Mouse (Mus musculus) cerebellum, adult 9-10 months (tissue): ENCODE data around the gene Mfsd6.
"Not testable (repeated sequence)": the region's sequence is repeated elsewhere in the genome, so short reads cannot be mapped to it uniquely, and the experiment has no call there.

Experiments used
- DNase-seq: peaks from one replicate; pipeline ENCODE4 v3.0.0; 2022

Gene Mfsd6

DNA sequence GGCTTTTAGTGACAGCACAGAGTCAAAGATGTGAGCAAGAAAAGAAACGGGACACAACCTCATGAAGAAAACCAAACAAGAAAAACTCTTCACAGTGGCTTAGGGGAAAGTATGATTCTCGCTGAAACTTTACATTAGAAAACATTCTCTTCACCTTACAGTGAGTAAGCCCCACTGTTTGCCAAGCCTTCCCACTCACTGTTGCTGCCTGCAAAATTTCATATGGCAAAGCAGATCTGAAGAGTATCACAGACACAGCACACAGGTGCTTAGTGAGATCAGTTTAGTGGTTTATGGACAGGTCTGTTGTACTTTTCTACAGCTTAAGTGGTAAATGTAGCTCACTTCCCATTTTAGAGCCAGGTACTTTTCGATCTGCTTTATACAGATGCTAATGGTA, 20.2 kb downstream of the Mfsd6 start:
- DNase-seq = no peak

DNA sequence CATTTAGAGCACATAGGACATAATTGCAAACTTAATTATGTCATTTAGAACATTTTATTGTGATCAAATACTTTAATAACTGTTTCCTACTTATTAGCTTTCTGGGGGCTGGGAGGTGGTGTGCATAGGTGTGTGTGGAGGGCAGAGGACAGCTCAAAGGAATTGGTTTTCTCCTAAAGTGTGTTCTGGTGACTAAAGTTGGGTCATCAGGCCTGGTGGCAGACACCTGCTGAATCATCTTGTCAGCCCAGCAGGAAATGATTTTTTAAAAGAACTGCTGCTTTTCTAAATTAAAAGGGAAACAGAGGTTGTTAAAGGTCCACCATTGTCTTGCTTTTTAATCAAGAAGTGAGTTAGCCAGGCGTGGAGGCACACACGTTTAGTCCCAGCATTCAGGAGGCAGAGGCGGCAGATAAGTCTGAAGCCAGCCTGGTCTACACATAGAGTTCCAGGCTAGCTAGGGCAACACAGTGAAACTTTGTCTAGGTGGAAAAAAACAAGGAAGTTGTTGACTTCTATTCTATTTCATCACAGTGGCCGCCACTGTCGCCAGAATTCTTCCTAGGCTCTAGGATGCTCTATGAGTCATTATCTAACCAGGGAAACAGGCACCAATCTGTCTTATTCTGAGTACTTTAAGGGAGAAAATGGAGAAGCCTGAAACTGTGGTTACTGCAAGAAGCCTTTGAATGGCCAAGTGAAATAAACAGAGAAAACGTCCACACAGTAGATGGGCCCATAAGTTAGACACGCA, 24.3 kb downstream of the Mfsd6 start:
- no peak for DNase-seq

DNA sequence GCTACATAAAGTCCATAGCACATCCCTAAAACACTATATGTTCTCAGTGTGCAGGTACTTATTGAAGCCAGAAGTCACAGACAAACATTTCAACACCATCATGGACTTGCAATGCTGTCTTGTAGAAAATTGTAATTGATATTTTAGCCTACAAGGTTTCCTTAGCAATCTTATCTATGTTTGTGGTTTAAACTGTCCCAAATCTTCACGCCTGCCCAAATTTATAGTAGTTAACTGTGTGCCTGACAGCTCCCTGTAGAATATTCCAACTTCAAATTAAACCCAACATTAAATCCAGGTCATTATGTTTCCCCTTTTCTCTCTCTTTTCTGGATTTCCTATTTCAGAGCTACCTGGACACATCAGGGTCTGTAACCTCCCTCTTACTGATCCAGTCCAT, 25.3 kb downstream of the Mfsd6 start:
- DNase-seq = no peak

DNA sequence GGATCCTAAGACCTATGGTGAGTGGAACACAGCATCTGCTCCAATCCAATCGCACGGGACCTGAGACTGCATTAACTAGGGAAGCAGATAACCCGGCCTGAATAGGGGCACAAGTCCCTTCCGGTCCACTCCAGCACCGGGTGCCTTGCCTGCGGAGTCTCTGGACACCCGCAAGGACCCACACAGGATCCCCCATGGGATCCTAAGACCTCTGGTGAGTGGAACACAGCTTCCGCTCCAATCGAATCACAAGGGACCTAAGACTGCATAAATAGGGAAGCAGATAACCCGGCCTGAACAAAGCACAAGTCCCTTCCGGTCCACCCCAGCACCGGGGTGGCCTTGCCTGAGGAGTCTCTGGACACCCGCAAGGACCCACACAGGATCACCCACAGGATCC, 32.8 kb downstream of the Mfsd6 start:
- DNase-seq = not testable (repeated sequence)

DNA sequence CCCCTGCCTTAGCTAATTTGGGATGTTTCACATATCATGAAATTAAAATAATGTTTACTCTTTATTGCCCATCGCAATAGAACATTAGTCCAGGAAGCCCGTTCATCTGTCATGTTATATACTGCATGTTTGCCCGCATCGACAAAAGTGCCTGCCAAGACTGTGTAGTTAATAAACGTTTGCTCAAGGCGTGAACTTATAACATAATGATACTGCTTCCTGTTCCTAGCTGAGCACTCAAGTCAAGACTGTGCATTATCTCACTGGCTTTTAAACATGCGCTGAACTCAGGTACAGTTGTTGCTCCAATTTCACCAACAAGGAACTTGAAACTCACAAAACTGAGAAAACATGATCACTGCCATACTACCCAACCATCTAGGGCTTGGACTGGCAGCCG, 39.6 kb downstream of the Mfsd6 start:
- DNase-seq = no peak

DNA sequence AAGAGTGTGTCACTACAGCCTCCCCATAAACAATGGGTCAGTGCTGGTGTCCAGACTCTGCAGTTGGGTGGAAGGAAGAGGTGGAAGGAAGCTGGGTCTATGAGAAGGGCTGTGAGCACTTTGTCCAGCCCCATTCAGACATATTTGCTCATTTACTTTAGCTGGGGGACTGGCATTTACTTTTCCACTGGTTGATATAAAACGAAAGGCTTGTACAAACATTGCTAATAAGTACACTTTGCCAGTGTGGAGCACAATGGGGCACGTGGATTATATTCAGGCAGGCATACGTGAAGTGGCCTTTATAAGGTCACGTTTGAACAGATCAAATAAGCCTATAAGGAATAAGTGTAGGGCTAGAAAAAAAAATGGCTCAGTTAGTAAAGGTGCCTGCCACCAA, 43.7 kb downstream of the Mfsd6 start:
- no peak for DNase-seq

DNA sequence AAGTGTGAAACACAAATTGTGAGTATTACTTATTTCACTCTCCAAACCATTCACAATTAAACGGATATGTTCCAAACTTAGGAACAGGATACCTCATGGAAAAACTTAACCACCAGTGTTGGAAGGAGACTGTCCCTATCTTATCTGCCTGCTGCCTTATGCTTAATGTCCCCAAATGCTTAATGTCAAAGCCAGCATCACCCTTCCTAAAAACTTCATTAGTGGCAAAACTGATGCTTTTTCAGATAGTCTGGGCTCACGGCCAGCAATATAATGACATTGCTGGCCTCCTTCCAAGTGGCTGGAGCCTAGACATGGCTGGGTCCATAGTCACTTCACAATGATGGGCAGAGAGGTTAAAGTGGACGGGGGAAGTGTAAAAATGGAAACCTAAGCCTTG, 50.6 kb downstream of the Mfsd6 start:
- DNase-seq = peak; percentile 58

DNA sequence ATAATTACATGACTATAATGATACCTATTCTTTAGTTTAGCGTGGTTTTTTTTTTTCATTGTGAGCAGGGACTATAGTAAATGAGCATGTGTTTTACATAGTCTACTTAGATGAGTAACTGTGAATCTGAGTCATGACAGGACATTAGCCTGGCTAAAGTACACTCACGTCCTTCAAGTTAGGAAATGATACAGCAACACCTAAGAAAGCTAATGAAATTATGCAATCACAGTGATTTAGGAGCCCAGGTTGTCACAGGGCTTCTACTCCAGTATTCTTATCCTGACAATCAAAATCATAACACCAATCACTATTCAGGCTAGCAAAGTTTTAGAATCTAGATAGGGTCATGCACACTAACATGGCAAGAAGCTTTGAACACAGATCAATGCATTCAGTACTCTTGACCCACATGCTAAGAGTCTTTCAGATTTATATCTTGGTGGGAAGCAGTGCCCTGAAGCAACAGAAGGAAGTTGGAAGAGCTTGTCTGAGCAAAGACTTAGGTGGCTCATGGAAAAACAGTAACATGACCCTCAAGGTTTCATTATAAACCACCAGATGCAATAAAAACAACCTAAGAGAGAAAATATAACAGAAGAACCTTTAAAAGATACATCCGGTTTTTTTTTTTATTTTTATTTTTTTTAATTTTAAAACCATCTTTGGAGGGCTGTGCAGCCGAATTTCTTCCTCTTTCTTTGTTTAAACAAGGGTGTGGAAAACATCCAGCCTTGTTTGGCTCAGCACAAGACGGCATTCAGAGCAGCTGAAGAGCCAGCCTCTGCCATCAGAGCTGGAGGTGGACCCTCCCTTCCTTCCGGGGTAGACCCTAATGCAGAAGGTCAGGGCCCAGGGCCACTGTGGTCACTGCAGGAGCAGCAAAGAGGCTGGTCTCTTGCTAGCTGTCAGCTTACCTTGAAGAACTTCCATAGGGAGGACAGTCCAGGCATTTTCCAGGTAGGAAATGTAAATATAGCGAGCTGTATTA, 51.4 kb downstream of the Mfsd6 start:
- DNase-seq = no peak

DNA sequence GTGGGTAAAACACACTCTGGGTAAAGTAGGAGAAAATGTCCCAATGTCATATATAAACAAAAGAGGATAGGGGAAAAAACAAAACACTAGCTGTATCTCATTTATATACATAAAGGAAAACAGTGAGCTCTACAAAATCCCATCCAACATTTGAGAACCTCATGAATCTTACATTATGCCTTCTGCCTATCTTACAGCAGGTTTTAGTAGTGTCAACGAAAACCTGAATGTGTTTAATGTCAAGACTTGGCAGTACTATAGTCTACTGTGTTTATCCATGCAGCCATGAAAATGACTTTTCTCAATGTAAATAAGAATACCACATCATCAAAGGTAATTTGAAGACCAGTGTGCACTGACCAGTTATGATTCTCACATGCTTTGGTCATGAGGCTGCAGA, 57.3 kb downstream of the Mfsd6 start:
- DNase-seq = no peak

DNA sequence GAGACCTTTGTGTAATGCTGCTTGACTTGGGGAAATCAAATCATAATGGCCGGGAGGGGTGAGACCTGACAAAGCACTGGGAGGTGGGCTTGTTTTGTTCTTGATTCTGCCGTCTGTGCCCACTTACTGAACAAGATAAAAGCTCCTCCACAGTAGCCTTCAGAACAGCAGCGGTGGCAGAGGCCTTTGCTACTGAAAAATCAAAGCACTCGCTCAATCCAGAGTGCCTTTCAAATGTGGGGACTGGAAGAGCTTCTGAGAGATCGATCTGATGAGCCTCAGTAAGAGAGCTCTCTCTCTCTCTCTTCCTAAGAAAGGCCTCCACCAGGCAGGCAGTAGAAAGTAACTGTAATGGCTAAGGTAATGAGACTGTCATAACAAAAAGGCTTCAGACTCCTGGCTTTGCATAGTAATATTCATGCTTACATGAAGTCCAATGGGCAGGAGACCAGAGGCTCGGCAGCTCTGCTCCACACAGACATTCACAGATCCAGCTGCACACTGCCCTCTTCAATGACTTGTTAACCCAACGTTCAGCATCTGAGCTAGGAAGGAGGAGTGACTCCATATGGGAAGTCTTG, 58.4 kb downstream of the Mfsd6 start:
- no peak for DNase-seq

DNA sequence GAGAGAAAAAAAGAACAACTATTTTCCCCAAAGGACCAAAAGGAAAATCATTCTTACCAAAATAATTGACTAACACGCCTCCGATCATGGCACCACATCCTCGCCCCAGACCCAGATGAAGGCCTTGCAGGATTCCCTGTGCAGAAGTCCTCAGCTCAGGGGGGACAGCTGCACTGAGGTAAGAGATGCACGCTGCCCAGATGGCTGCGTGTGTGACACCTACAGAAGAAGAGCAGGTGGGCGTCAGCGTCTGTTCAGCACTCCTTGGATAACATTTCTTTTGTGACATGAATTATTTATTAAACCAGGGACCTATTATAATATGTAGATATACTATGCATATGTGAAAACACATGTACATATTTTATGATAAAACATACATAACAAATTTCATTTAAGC, 64.0 kb downstream of the Mfsd6 start:
- DNase-seq = no peak

DNA sequence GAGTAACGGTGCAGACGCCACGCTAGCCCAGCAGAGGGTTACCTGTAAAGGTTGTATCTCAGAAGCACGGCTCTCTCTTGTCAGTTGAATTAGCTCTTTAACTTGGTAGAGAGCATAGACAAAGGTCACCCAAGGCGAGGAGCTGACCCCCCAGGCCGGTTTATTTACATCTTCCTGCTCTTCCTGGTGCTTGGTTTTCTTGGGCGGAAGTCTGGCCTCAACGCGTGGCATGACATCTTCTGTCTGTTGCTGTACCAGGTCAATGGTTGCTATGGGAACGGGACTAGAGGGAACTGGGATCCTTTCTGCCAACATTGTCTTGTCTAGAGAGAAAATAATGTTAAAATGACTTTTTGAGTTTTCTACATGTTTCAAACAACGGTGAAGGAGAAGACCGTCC, 66.5 kb downstream of the Mfsd6 start:
- no peak for DNase-seq

DNA sequence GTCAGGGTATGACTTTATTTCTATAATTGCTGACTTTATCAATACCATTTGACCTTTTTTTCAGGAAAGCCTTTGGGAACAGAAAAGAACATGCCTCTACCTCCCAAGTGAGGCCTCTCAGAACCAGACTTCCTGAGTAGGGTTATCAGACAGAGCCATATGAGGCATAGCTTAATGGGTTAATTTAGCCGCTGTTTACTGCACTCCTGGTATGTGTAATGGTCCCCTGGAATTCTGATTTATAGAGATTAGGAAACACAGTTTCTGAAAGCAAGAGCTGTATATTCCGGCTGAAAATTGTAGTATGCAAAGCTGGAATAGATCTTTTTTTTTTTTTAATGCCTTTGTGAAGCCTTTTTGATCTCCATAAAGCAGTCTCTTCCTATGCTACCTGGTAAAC, 67.0 kb downstream of the Mfsd6 start:
- no peak for DNase-seq

DNA sequence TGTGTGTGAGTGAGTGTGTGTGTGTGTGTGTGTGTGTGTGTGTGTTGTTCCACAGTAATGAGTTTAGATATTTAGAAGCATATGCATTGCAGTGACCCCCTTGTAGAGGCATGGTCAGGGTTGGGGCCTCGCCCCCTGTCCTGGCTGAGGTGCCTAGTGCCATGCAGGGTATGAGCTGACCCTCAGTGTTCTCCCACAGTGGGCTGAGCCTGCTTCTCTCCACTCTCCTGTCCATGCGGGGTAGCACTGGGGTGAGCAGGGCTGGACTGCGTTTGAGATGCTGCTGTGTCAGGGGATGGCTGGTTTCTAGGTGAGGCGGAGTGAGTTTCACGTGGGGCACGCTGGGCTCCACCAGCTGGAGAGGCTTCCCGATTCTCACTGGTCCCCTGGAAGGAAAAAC, 69.1 kb downstream of the Mfsd6 start:
- DNase-seq = no peak

DNA sequence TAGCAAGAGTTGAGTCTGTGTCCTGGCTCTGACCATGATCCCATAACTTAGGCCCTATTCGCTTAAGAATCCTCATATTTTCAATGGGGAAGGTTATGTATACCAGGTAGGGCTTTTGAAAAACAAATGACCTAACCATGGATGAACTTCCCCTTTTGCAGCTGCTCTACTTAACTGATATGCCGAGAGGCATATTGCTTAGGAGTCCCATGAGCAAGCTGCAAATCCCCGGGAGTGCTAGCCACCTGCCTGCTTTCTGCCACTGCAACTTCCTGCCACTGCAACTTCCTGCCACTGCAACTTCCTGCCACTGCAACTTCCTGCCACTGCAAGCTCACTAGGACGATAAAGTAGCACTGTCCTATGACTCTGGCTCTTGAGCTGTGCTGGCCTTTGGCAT, 72.1 kb downstream of the Mfsd6 start:
- no peak for DNase-seq

DNA sequence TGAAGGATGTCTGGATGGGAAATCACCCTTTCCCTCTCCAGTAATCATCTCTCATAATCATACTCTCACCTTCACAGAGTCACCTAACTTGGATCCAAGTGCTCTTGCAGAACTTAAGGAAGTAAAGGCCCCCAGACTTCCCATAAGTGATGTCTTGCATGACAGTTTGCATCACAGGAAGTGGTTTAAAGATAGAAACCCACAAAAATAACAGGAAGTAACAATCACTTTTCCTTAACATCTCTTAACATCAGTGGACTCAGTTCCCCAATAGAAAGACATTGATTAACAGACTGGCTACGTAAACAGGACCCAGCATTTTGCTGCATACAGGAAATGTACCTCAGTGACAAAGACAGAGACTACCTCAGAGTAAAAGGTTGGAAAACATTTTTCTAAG, 73.9 kb downstream of the Mfsd6 start:
- no peak for DNase-seq

DNA sequence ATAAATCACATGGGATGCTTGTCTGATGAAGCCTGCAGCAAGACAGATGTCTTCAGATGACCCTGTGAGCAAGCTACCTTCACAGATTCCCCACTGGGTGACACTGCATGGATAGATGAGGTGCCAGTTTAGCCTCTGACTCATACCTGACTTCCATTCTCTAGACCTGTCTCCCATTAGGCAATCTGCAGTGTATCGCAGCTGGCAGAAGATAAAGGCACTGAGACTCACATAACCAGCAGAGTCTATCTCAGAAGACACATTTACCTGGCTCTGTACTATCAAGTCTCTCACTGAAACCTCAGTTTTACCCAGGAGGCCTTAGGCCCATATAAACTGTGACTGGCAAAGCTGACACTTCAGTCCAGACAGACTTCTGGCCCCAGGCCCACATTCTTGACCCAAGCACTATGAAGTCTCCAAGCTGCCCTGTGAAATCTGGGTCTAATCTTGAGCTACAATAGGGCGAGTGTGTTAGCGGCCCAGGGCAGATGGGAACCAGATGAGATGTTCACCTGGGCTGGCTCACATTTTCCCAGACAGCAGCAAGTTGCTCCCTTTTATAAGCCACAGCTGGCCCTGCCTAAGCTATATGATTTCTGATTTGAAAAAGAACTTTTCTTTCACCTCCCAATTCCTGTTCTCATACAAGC, 74.5 kb downstream of the Mfsd6 start:
- no peak for DNase-seq

DNA sequence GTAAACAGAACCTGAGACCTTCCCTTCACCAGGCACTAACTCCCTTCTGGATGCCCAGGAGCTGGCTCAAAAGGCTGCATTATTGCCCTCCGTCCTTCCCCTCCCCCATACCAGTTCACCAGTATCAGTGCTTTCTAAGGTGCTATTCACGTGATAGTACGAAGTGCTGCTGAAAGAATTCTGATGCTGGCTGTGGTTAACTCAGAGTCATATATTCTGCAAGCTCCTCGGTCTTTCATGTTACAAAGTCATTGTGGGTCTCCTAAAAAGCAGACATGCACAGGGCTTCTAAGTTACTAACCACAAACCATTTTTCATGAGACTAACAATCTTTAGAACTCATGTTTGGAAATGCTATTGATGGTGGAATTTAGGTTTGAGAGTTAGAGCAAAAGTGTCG, 77.2 kb downstream of the Mfsd6 start:
- DNase-seq = no peak

DNA sequence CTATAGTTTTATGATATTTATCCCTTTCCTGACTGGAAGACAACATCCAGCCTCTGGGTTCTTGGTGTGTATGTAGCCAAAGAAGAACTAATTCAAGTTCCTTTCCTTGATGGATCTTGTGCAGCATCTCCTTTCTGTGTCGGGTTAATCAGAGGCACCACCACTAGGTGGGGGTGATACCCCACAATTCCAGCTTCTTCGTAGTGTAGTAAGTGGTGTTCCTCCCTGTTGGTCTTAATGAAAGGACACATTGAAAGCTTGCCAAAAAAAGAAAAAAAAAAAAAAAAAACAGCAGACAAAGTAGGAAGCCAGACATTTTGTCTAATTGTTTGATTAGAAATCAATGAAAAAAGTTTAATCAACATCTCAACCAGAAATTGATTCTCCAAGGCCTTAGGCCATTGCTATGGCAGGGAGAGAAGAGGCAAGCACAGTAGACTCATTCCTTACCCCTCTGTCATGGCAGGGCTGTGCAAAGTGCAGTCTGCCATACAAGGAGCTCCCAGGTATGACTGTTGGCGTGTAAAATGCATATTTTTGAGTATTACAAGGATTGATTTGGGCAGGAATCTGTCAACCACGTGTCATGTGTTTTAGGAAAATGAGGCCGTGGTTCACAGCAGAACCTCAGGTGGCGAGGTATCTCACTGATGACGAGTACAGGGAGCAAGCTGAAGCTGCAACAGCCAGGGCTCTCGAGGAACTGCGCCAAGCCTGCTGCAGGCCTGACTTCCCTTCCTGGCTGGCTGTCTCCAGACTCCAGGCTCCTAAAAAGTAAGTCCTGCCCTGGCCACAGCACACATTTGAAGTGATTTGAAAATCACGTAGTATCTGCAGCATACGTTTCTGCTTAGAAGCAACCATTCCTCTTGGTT, 78.9 kb downstream of the Mfsd6 start:
- DNase-seq = peak; percentile 88

DNA sequence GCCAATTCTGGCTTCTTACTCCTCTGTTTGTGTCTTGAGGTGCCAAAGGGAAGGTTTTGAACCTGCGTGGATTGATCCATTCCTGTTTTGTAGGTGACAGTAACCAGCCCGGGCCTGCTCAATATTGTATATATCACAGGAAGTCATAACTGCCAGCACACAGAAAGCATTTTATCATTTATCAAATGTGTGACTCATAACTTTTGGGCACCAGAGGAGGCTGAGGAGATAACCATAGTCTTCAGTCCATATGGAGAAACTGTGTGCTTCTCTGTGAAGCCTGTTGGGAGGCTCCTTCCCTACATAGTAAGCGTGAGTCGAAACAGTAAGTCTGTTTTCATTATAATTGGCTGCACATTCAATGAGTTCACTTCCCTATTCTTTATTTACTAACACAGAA, 86.5 kb downstream of the Mfsd6 start:
- DNase-seq = no peak

DNA sequence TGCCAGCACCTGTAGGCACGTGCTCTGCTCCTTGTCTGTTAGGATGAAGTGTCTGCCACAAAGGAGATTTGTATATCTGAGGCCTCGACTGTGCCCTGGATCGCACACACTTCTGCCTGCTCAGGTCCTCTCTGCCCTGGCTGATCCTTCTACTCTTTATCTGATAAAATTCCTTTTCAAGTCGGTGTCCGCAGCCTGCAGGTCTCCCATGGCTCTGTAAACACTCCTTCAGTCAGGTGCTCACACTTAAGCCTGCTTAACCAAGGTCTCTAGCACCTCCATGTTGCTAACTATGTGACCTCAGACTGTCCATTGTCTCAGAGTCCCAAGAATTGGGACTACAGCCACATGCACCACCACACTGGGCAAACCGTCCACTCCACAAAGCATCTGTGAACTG, 87.0 kb downstream of the Mfsd6 start:
- no peak for DNase-seq

DNA sequence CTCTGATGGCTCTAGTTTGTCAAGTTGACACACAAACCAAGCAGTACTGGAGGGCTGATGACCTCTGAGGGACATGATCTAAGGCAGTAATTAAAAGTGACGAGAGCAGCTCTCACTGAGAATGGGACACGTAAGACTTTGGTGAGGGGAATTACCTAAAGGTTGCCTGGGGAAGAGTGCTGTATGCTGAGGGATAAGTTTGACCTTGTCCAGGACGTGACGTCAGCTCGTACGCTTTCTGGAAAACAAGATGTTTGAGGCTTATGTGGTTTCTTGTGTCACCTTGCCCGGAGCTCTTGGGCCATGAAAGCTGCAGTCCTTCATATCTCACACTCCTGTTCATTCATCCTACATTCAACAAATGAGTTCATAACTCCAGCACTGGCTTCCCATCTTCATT, 88.2 kb downstream of the Mfsd6 start:
- no peak for DNase-seq
